Mouse (Mus musculus) ES-E14 (cell line): ENCODE measurements at regions not wholly inside any gene's neighbourhood (a gene's known extent, or its start where the extent isn't known, plus 50 kb on each side); places are given as distances from the start of the nearest gene placed in this dataset.

Experiments used
- CHD2 ChIP-seq: IDR thresholded peaks from 2 replicates; pipeline ENCODE4 v1.6.1; 2014; ENCODE audit warnings: mild to moderate bottlenecking, low read depth, low read length, inconsistent platforms
- HCFC1 ChIP-seq: IDR thresholded peaks from 2 replicates; pipeline ENCODE4 v1.6.1; 2012; ENCODE audit warnings: low read length, inconsistent platforms, borderline replicate concordance; ENCODE audit not compliant: insufficient read depth

GRCm38 (mm10) chr5:69707099-69707498, 115.0 kb upstream of the Gnpda2 start:
- no peak for TF ChIP-seq CHD2
- no peak for TF ChIP-seq HCFC1
